Mouse (Mus musculus) adrenal gland, adult (tissue): ENCODE measurements at regions not wholly inside any gene's neighbourhood (a gene's known extent, or its start where the extent isn't known, plus 50 kb on each side); places are given as distances from the start of the nearest gene placed in this dataset.

Experiments
- DNase-seq, 2 experiments: peaks; one replicate each; pipeline ENCODE4 v3.0.0; 2022 to 2023; ENCODE audit warnings: low spot score in 1 of 2; ENCODE audit not compliant: inconsistent age in 2 of 2

GRCm38 (mm10) chr2:84549626-84550025 is 73.1 kb upstream of the Tfpi start:
- no peak for DNase-seq

DNA sequence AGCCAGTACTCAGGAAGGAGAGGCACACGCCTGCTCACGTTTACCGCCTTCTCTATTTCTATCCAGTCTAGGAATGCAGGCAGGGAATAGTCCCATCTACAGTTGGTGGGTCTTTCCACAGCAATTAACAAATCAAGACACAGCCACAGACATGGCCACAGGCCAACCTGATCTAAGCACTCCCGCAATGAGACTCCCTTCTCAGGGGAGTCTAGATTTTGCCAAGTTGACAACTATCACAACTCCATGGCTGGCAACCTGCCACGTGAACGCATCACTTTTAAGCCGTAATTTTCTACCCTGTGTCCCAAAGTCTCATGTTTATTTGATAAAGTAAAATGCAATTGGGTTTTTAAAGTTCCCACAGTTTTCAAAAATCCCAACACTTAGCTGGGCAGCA is 72.0 kb upstream of the Tfpi start:
- no peak for DNase-seq

DNA sequence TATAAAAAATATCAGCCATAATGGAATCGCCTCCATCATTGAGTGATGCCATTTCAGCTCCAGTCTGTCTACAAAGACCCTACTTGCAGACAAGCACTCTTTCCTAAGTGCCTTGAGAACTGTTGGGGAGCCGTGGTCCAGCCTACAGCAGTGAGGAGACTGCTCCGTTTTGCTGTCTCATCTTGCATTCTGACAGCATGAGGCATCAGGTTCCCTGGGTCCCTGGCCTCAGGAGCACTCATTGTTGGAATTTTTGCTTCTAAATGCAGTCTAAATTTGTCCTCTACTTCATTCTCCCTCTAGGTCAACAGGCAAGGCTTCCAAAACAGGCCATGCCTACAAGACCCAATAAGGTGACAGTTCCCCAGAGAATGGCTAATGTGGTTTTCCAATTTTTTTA is 69.1 kb upstream of the Tfpi start:
- DNase-seq, result no peak

DNA sequence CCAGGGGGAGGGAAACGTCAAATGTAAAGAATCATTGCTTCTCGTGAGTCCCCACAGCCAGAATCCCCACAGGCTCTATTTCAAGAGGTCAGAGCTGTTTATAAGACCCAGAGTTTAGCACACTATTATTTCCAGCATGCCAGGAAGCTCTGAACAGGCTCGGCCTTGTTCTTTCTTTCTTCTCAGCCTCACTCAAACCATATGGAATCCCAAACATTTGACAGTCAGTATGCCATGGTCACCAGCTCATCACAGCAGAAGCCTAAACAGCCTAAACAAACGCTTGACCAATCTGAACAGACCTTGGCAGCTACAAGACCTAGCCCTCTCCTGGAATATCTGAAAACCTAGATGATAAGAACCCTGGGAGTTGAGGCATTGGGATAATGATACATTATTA is 68.2 kb upstream of the Tfpi start:
- DNase-seq, result no peak

DNA sequence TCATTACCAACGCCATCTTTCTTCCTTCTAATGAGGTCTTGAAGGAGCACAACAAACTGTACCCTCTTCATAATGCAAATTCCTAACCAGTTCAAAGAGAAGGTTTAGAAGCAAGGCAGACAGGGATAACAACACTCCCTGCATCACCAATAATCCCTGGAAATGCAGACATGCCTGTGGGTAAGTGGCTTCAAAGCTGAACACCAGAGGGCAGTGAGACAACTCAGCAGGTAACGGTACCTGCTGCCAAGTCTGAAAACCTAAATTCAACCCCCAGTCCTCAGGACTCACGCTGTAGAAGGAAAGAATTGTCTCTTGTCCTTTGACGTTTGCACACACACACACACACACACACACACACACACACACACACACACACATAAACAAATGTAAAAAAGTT is 67.6 kb upstream of the Tfpi start:
- DNase-seq, result no peak

DNA sequence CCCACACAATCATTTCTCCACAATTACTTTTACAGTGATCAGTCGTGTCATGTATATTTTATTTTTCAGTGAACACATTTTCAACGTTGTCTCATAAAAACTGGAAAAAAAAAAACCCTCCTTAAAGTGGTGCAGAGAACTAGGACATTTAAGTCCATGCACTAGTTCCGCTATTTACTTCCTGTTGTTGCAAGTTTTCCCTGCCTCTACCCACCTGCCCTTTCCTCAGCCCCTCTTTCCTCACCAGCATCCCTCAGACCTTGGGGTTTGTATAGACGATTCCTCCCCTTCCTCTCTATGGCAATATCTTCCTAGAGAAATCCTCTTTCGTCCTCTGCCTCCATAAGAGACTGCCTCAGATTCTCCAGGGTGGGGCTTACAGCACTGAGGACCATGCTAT is 64.9 kb upstream of the Tfpi start:
- no peak for DNase-seq

DNA sequence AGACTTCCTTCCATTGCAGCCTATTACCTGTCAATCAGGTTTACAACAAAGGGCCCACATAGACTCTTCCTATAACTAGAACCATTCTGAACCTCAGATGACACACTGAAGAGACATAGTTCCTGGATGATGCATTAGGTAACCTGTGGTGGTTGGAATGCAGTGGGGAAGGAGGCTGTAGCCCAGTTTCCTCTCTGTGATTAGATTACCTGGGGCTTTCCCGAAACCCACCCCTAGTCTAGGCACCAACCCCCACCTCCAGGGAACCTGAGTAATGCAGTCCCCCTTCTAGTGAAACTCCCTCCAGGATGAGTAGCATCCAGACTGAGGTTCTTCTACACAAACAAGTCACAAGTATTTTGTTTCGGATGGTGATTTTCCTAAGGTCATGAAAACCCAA is 62.5 kb upstream of the Tfpi start:
- no peak for DNase-seq

GRCm38 (mm10) chr2:84537957-84538356 is 61.4 kb upstream of the Tfpi start:
- no peak for DNase-seq

DNA sequence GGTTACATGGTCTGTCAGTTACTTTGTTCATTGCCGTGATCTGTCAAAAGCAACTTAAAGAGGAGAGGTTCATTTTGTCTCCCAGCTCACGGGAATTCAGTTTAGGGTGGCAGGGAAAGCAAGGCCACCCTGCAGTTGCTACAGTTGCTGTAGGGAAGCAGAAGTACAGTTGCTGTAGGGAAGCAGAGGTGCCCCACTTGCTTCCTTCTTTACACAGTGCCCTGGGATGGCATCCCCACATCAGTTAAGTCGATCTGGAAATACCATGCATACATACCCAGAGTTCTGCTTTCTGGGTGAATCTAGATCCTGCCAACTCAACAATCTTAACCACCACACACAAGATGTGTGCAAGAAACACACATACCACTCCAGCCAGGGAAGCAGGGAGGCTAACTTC is 54.6 kb upstream of the Tfpi start:
- no peak for DNase-seq

DNA sequence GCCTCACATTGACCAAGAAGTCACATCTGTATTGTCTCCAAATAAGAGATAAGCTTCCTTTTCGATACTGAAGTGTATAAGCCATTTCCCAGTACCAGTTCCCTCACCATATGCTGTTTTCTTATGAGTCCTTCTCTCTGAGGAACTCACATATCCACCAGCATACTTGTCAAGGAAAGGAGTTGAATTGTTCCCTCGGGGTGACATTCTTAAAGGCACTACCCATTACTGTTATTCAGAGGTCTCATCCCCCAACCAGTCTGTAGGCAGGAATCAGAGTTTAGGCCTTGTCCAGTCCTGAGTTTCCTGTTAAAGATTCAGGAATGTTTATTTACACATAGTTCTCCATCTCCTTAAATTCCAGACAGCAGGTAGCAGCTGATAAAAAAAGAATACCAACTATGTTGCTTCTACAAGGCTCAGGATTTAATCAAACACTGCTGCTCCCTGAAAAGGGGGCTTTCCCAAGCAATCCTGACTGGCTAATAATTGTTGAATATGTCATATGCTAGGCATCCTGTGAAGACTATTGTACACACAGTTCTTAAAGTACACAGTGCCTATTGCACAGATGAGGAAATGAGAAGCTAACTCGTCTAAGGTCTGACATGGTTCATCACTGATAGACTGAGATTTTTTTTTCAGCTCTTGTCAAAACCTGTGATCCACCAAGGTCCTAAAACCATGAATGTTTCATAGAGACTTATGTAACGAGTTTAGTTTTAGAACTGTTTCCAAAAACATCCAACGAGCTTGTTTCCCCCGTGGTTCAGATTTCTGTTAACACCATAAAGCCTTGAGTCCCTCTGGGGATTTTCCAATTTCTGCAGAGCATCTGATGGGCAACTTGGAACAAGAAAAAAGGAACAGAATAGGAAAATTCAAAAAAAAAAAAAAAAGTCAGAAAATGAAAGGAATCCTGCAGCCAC is 52.5 kb upstream of the Tfpi start:
- DNase-seq, result peak in 1 of 2 experiments; percentile 67
